Comparison of ENCODE assay signal across 7 mouse cellular contexts in genomic region chr4:154946319-154946718, GRCm38 (mm10). TPM values are rescaled to one million over a fixed set of nuclear protein-coding genes. Genes with fewer than 3 reads are reported as not detected.
DNase-seq lines count a peak whose midpoint lies in the region; ATAC-seq lines count a peak whose summit lies in the region.

No protein-coding gene starts in this region.

- WGBS in intestine, embryonic 14.5 days = 1% methylated on average over 8 of the region's 8 CpGs
- under 1% methylated on average over 8 of the region's 8 CpGs for WGBS in midbrain, embryonic 16.5 days

- no peaks in the 10 kb centered on the region for H3K9me3 ChIP-seq in intestine, embryonic 14.5 days (ENCODE audit: control insufficient read depth, low read length)
- H3K9me3 ChIP-seq in midbrain, embryonic 16.5 days (replicated peaks; ENCODE audit: control insufficient read depth, low read length, poor library complexity, severe bottlenecking) = no peaks in the 10 kb centered on the region

- 0 out of 2 replicates have a peak overlapping the region, but pooled peaks have one; percentile 20 for H3K9ac ChIP-seq in intestine, embryonic 14.5 days (ENCODE audit: low read length)
- peak overlapping the region; percentile 60 for H3K9ac ChIP-seq in midbrain, embryonic 16.5 days (ENCODE audit: low read depth, low read length)

- ATAC-seq in intestine, embryonic 14.5 days (replicated peaks; ENCODE audit: low FRiP score, low TSS enrichment, low read depth) = peak; percentile 89
- peak; percentile 83 for ATAC-seq in midbrain, embryonic 16.5 days

- peak; percentile 95 for DNase-seq in ZHBTc4 (ENCODE audit: low read depth, low spot score)
- peak; percentile 84 to 88 for DNase-seq in cerebellum, postnatal 14 days
- DNase-seq in gastrocnemius, postnatal 25 days = peak; percentile 64
- peak; percentile 84 for DNase-seq in intestine, embryonic 14.5 days (ENCODE audit: low spot score)
- peak; percentile 63 for DNase-seq in liver
- peak; percentile 55 to 72 for DNase-seq in urinary bladder, postnatal 36 days (ENCODE audit: low spot score in 2 of 2)

- H3K4me1 ChIP-seq in intestine, embryonic 14.5 days (replicated peaks; ENCODE audit: control insufficient read depth, insufficient read depth, low read length) = 0 out of 2 replicates have a peak, but pooled peaks cover 3% of the 10 kb centered on the region
- peaks cover 12% of the 10 kb centered on the region for H3K4me1 ChIP-seq in midbrain, embryonic 16.5 days (ENCODE audit: control insufficient read depth, insufficient read depth, low read length)

- peaks cover 29% of the 10 kb centered on the region for H3K27me3 ChIP-seq in intestine, embryonic 14.5 days (replicated peaks; ENCODE audit: control insufficient read depth, insufficient read depth, low read length)
- no peaks in the 10 kb centered on the region for H3K27me3 ChIP-seq in midbrain, embryonic 16.5 days (ENCODE audit: control insufficient read depth, insufficient read depth, low read depth, low read length)

- H3K36me3 ChIP-seq in intestine, embryonic 14.5 days (ENCODE audit: control insufficient read depth, insufficient read depth, low read length) = no peaks in the 10 kb centered on the region
- H3K36me3 ChIP-seq in midbrain, embryonic 16.5 days (ENCODE audit: control insufficient read depth, insufficient read depth, low read length) = no peaks in the 10 kb centered on the region

- H3K27ac ChIP-seq in intestine, embryonic 14.5 days (ENCODE audit: low read depth) = no peak overlapping the region
- H3K27ac ChIP-seq in midbrain, embryonic 16.5 days (ENCODE audit: low read length) = peak overlapping the region; percentile 74

- H3K4me3 ChIP-seq in intestine, embryonic 14.5 days (ENCODE audit: low read depth, low read length) = peak overlapping the region; percentile 18
- H3K4me3 ChIP-seq in midbrain, embryonic 16.5 days (ENCODE audit: low read depth, low read length) = peak overlapping the region; percentile 35

- H3K4me2 ChIP-seq in intestine, embryonic 14.5 days (ENCODE audit: low read length) = peak overlapping the region; percentile 58
- H3K4me2 ChIP-seq in midbrain, embryonic 16.5 days (ENCODE audit: low read length) = peak overlapping the region; percentile 64

RNA-seq across cellular contexts. Expression of gene Hes5, which starts 14.4 kb away (rescaled TPM):
- total RNA-seq in gastrocnemius, postnatal 25 days (2021) = not detected
- 1.8 and 2.3 TPM in 2 replicates for polyA plus RNA-seq in intestine, embryonic 14.5 days (2014; fragmentation: Nextera tagmentation; extraction: Ambion mirVana)
- polyA plus RNA-seq in midbrain, embryonic 16.5 days (2015; fragmentation: Nextera tagmentation; extraction: Ambion mirVana) = 107 and 135 TPM in 2 replicates

RNA-seq across cellular contexts. Expression of gene Pank4, which starts 17.6 kb away (rescaled TPM):
- total RNA-seq in gastrocnemius, postnatal 25 days (2021) = 10 to 100 TPM; 31.2 to 34.0 TPM
- polyA plus RNA-seq in intestine, embryonic 14.5 days (2014; fragmentation: Nextera tagmentation; extraction: Ambion mirVana) = 45.4 and 46.7 TPM in 2 replicates
- 42.1 and 45.5 TPM in 2 replicates for polyA plus RNA-seq in midbrain, embryonic 16.5 days (2015; fragmentation: Nextera tagmentation; extraction: Ambion mirVana)

RNA-seq across cellular contexts. Expression of gene Tnfrsf14, which starts 18.0 kb away (rescaled TPM):
- total RNA-seq in gastrocnemius, postnatal 25 days (2021) = 1 to 10 TPM; 1.8 to 3.0 TPM
- polyA plus RNA-seq in intestine, embryonic 14.5 days (2014; fragmentation: Nextera tagmentation; extraction: Ambion mirVana) = 1.5 and 1.6 TPM in 2 replicates
- polyA plus RNA-seq in midbrain, embryonic 16.5 days (2015; fragmentation: Nextera tagmentation; extraction: Ambion mirVana) = 0.42 TPM in 1 of 2 replicates, not detected in the other

RNA-seq across cellular contexts. Expression of gene Fam213b, which starts 47.4 kb away (rescaled TPM):
- 10 to 100 TPM; 81.5 to 81.6 TPM for total RNA-seq in gastrocnemius, postnatal 25 days (2021)
- polyA plus RNA-seq in intestine, embryonic 14.5 days (2014; fragmentation: Nextera tagmentation; extraction: Ambion mirVana) = 37.1 and 39.8 TPM in 2 replicates
- polyA plus RNA-seq in midbrain, embryonic 16.5 days (2015; fragmentation: Nextera tagmentation; extraction: Ambion mirVana) = 59.3 and 64.5 TPM in 2 replicates

Comparison
In these comparisons a context has a peak if more than half of its experiments do, and no peak if none do; other contexts are left out.
1. RNA of gene Hes5, which starts 14.4 kb away (polyA plus RNA-seq): 107 to 135 TPM in midbrain, embryonic 16.5 days; 1.8 to 2.3 TPM in intestine, embryonic 14.5 days; every median in the first group is over 10 times any median in the second.
2. Peak in every context shown above with its lines, with median percentiles within 50 percentile points of each other: DNase-seq.